Comparison of ENCODE assay signal across 21 mouse cellular contexts in the genomic region with DNA sequence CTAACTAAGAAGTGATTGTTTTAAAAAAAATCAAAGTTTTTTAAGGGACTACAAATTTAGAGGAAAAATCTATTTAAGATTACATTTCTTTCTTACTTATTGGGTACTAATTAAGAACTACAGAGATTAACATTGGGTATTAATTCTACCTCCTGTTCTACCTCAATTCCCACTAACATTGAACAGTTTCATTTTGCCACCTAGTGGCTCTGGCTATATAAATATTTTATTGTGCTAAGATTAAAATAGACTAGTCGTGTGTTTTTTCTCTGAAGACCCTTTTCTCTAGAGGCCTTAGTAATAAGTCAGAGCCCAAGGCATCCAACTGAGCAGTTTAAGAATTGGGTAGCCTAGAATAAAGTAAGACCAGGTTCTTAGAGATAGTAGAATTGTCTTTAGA.
DNase-seq lines count a peak whose midpoint lies in the region; ATAC-seq and TF ChIP-seq lines count a peak whose summit lies in the region.
"Had no signal": no experiment of that assay in that cellular context is flagged by ENCODE, and none has a peak within 500 bp of the region (broad histone marks: within the 10 kb centered on the region; RNA-seq: fewer than 3 reads in every experiment).

No protein-coding gene starts in this region.

- intact Hi-C loops in heart, adult 2 months (cut with DNase I), result loop anchor here (2.0 kb wide), 2 partner anchors 288 to 384 kb away; a partner anchor contains a TSS
- intact Hi-C loops in heart, postnatal 36 days (cut with DNase I), result loop anchor here (2.0 kb wide), 1 partner anchor 288 kb away; a partner anchor contains a TSS

- in situ Hi-C loops in CH12.LX (cut with MboI; ENCODE audit: low pct_ligation_motif_present, low pct_unique_long_range_greater_than_20kb, low sequenced_read_pairs), result no loop called here

- H3K79me2 ChIP-seq in heart, adult 2 months (replicated peaks; ENCODE audit: control insufficient read depth, insufficient read depth, low read length), result no peaks in the 10 kb centered on the region
- no peaks in the 10 kb centered on the region for H3K79me2 ChIP-seq in CH12.LX (replicated peaks; ENCODE audit: control insufficient read depth, extremely low read depth, insufficient read depth, poor library complexity, severe bottlenecking)

- no peak for DNase-seq in heart, adult 2 months
- DNase-seq in heart, postnatal 36 days, result no peak
- no peak for DNase-seq in liver, postnatal 0 days
- no peak for DNase-seq in liver
- DNase-seq in CH12.LX (ENCODE audit: extremely low read depth), result no peak
- peak; percentile 31 for DNase-seq in brain, embryonic 14.5 days (ENCODE audit: low read depth)
- no peak for DNase-seq in testis, postnatal 14 days (ENCODE audit: low spot score)
- DNase-seq: adrenal gland, adult 2 months; cerebellum, adult 9-11 months; heart, postnatal 14 days; left cerebral cortex, postnatal 4 days; lung, adult 2 months; right cerebral cortex, postnatal 14 days had no signal

- H3K27me3 ChIP-seq in heart, adult 2 months (ENCODE audit: control insufficient read depth, insufficient read depth, low read length), result no peaks in the 10 kb centered on the region
- H3K27me3 ChIP-seq in liver, postnatal 0 days (ENCODE audit: insufficient read depth, low read length), result peaks cover 5% of the 10 kb centered on the region; the same call in 1 of the 2 replicates
- no peaks in the 10 kb centered on the region for H3K27me3 ChIP-seq in CH12.LX (replicated peaks)
- H3K27me3 ChIP-seq: stomach, embryonic 15.5 days had no signal

- dilution Hi-C loops in CH12.LX (cut with MboI; ENCODE audit: extremely low pct_ligation_motif_present, extremely low pct_unique_long_range_greater_than_20kb, low sequenced_read_pairs), result no loop called here

- 24% methylated on average over 1 of the region's 1 CpGs for WGBS in heart, adult 2 months
- WGBS in liver, postnatal 0 days (ENCODE audit: insufficient replicate concordance), result 40% methylated on average over 1 of the region's 1 CpGs

- no peaks in the 10 kb centered on the region for H3K36me3 ChIP-seq in heart, adult 2 months (ENCODE audit: control insufficient read depth, insufficient read depth, low read length)
- H3K36me3 ChIP-seq in liver, postnatal 0 days (replicated peaks; ENCODE audit: insufficient read depth, low read length), result no peaks in the 10 kb centered on the region
- H3K36me3 ChIP-seq in CH12.LX (replicated peaks in 1 of 2; ENCODE audit: control insufficient read depth in 1 of 2, insufficient read depth in 1 of 2, low read length in 1 of 2), result peaks cover 4 to 19% of the 10 kb centered on the region in 2 experiments
- H3K36me3 ChIP-seq: forebrain, embryonic 12.5 days; heart, embryonic 10.5 days; kidney, embryonic 15.5 days; stomach, embryonic 15.5 days had no signal

- no peaks in the 10 kb centered on the region for H3K4me1 ChIP-seq in heart, adult 2 months (ENCODE audit: control insufficient read depth, insufficient read depth, low read length)
- H3K4me1 ChIP-seq in liver, postnatal 0 days (ENCODE audit: insufficient read depth), result no peaks in the 10 kb centered on the region
- peaks cover 0 to 17% of the 10 kb centered on the region in 2 experiments; a peak in 2 of 4 replicates for H3K4me1 ChIP-seq in CH12.LX (ENCODE audit: control insufficient read depth in 1 of 2, insufficient read depth in 2 of 2)
- H3K4me1 ChIP-seq: forebrain, embryonic 12.5 days; heart, embryonic 10.5 days; kidney, embryonic 15.5 days; stomach, embryonic 15.5 days had no signal

- TF ChIP-seq CTCF in heart, adult 2 months (IDR thresholded peaks at IDR 0.05), result peak; percentile 51
- 0 out of 2 replicates have a peak, but pooled peaks have one; percentile 5 for TF ChIP-seq CTCF in liver, postnatal 0 days (IDR thresholded peaks at IDR 0.05; ENCODE audit: low read depth)
- TF ChIP-seq CTCF in CH12.LX (conservative IDR thresholded peaks at IDR 0.05 in 1 of 2, IDR thresholded peaks at IDR 0.05 in 1 of 2; ENCODE audit: low read depth in 2 of 2, low read length in 2 of 2), result peak in 1 of 2 experiments; percentile 23; a peak in 1 of 4 replicates
- TF ChIP-seq CTCF in brain, embryonic 14.5 days (IDR thresholded peaks at IDR 0.05; ENCODE audit: borderline replicate concordance, extremely low read depth, insufficient read depth, insufficient read length), result no peak

- H3K9me3 ChIP-seq in liver, postnatal 0 days (ENCODE audit: low read length), result no peaks in the 10 kb centered on the region
- no peaks in the 10 kb centered on the region for H3K9me3 ChIP-seq in CH12.LX (replicated peaks; ENCODE audit: low read length)
- H3K9me3 ChIP-seq: forebrain, embryonic 12.5 days; heart, embryonic 10.5 days; kidney, embryonic 15.5 days; stomach, embryonic 15.5 days had no signal

- TF ChIP-seq POLR2A in heart, adult 2 months (IDR thresholded peaks at IDR 0.05; ENCODE audit: insufficient read depth, low read depth, low read length), result no peak
- TF ChIP-seq POLR2A in CH12.LX (IDR thresholded peaks at IDR 0.05; ENCODE audit: low read depth, low read length), result no peak
- no peak for TF ChIP-seq POLR2A in brain, embryonic 14.5 days (IDR thresholded peaks at IDR 0.05; ENCODE audit: borderline replicate concordance, extremely low read depth, insufficient read depth, insufficient read length, poor library complexity, severe bottlenecking)

- no peak overlapping the region for H3K4me2 ChIP-seq in liver, postnatal 0 days (ENCODE audit: low read depth, low read length)
- no peak overlapping the region for H3K4me2 ChIP-seq in CH12.LX (ENCODE audit: insufficient read depth, low read depth, poor library complexity, severe bottlenecking)
- H3K4me2 ChIP-seq: forebrain, embryonic 12.5 days; hindbrain, embryonic 14.5 days; kidney, embryonic 15.5 days; midbrain, embryonic 11.5 days; stomach, embryonic 15.5 days had no signal

- no peak for ATAC-seq in liver, postnatal 0 days

- peak; percentile 47 for TF ChIP-seq RAD21 in CH12.LX (IDR thresholded peaks at IDR 0.05; ENCODE audit: low read depth, low read length)

- no peak overlapping the region for H3K9ac ChIP-seq in heart, adult 2 months (ENCODE audit: low read depth, low read length)
- no peak overlapping the region for H3K9ac ChIP-seq in liver, postnatal 0 days (replicated peaks)
- H3K9ac ChIP-seq in CH12.LX (ENCODE audit: insufficient read depth, low read depth), result no peak overlapping the region
- H3K9ac ChIP-seq: forebrain, embryonic 12.5 days; hindbrain, embryonic 14.5 days; kidney, embryonic 15.5 days; stomach, embryonic 15.5 days had no signal

- H3K4me3 ChIP-seq in heart, adult 2 months, result no peak overlapping the region
- no peak overlapping the region for H3K4me3 ChIP-seq in liver, postnatal 0 days (ENCODE audit: low read depth, low read length)
- H3K4me3 ChIP-seq in CH12.LX (replicated peaks in 1 of 3; ENCODE audit: low read depth in 2 of 3, low read length in 2 of 3, poor library complexity in 1 of 3), result no peak overlapping the region
- H3K4me3 ChIP-seq: forebrain, embryonic 12.5 days; heart, embryonic 10.5 days; kidney, embryonic 15.5 days; myocyte; stomach, embryonic 15.5 days had no signal

- no peak overlapping the region for H3K27ac ChIP-seq in heart, adult 2 months
- H3K27ac ChIP-seq in liver, postnatal 0 days (ENCODE audit: low read depth), result no peak overlapping the region
- H3K27ac ChIP-seq in CH12.LX (ENCODE audit: insufficient read depth, low read depth), result no peak overlapping the region
- H3K27ac ChIP-seq: forebrain, embryonic 12.5 days; heart, embryonic 10.5 days; hindbrain, embryonic 14.5 days; kidney, embryonic 15.5 days; macrophage; stomach, embryonic 15.5 days had no signal

- no peak for TF ChIP-seq EP300 in heart, adult 2 months (IDR thresholded peaks at IDR 0.05; ENCODE audit: insufficient read depth, low read depth, low read length)
- TF ChIP-seq EP300 in liver, postnatal 0 days (IDR thresholded peaks at IDR 0.05; ENCODE audit: low read depth), result no peak
- TF ChIP-seq EP300 in CH12.LX (IDR thresholded peaks at IDR 0.05; ENCODE audit: low read length), result no peak

TF ChIP-seq in CH12.LX, 34 proteins besides CTCF, POLR2A, EP300 and RAD21:
- TF ChIP-seq ETS1 (conservative IDR thresholded peaks at IDR 0.05; ENCODE audit: low read depth, low read length) (no peak), IRF4 (IDR thresholded peaks at IDR 0.05; ENCODE audit: low read depth, low read length) (no peak), MYC (IDR thresholded peaks at IDR 0.05; ENCODE audit: low read depth, low read length) (no peak), ZKSCAN1 (IDR thresholded peaks at IDR 0.05; ENCODE audit: borderline replicate concordance, low read depth, low read length) (no peak), MAZ (IDR thresholded peaks at IDR 0.05; ENCODE audit: low read depth, low read length) (no peak), CHD2 (IDR thresholded peaks at IDR 0.05; ENCODE audit: low read length) (no peak), NRF1 (IDR thresholded peaks at IDR 0.05; ENCODE audit: low read depth, low read length) (no peak), ELF1 (IDR thresholded peaks at IDR 0.05; ENCODE audit: low read depth, low read length) (no peak), USF2 (conservative IDR thresholded peaks at IDR 0.05; ENCODE audit: low read depth, low read length) (no peak), MXI1 (IDR thresholded peaks at IDR 0.05; ENCODE audit: low read depth, low read length) (no peak)
